Mouse (Mus musculus) thymus, postnatal 4 days (tissue): Measurements from ENCODE around the gene Hist1h2bg.
A peak's percentile ranks its signal among the peaks of the same experiment; 100 is the strongest.

ENCODE experiments used
- DNase-seq: peaks from one replicate; pipeline ENCODE4 v3.0.0; 2021

The Hist1h2bg gene

GRCm38 (mm10) chr13:23571022-23571503 lies at the start of gene Hist1h2bg, which contains the start of gene Hist1h2ae:
Gene Hist1h2bg (plus strand): TSS chr13:23571396.
Gene Hist1h2ae (minus strand): TSS chr13:23571220.
- DNase-seq, result peak; percentile 79

GRCm38 (mm10) chr13:23521703-23522102 lies 49.5 kb upstream of the Hist1h2bg start:
- peak; percentile 93 for DNase-seq

GRCm38 (mm10) chr13:23523976-23524375 lies 47.2 kb upstream of the Hist1h2bg start:
- no peak for DNase-seq

- peak; percentile 89 for DNase-seq
Measured at GRCm38 (mm10) chr13:23524654-23525053, 46.5 kb upstream of the Hist1h2bg start.

GRCm38 (mm10) chr13:23525901-23526300 lies 45.3 kb upstream of the Hist1h2bg start:
- peak; percentile 42 for DNase-seq

- peak; percentile 87 for DNase-seq
Measured at GRCm38 (mm10) chr13:23526312-23526711, 44.9 kb upstream of the Hist1h2bg start.

GRCm38 (mm10) chr13:23529005-23529404 lies 42.2 kb upstream of the Hist1h2bg start:
- no peak for DNase-seq

GRCm38 (mm10) chr13:23529480-23530165 lies 41.6 kb upstream of the Hist1h2bg start:
- DNase-seq, result no peak

- DNase-seq, result peak; percentile 73
Measured at GRCm38 (mm10) chr13:23530181-23530900, 40.9 kb upstream of the Hist1h2bg start.

GRCm38 (mm10) chr13:23530901-23531875 lies 40.0 kb upstream of the Hist1h2bg start, which contains the start of gene Hist1h4h:
Gene Hist1h4h (plus strand): TSS chr13:23531050.
- DNase-seq, result peak; percentile 95

- peak; percentile 45 for DNase-seq
Measured at GRCm38 (mm10) chr13:23532262-23533075, 38.7 kb upstream of the Hist1h2bg start.

GRCm38 (mm10) chr13:23533560-23534367 lies 37.4 kb upstream of the Hist1h2bg start, which contains the start of gene Hist1h2af:
Gene Hist1h2af (plus strand): TSS chr13:23533906.
- peak; percentile 72 for DNase-seq

- no peak for DNase-seq
Measured at GRCm38 (mm10) chr13:23534368-23535131, 36.6 kb upstream of the Hist1h2bg start.

GRCm38 (mm10) chr13:23535137-23536075 lies 35.8 kb upstream of the Hist1h2bg start, which contains the start of gene Hist1h3g:
Gene Hist1h3g (plus strand): TSS chr13:23535422.
- DNase-seq, result peak; percentile 90

- DNase-seq, result no peak
Measured at GRCm38 (mm10) chr13:23536076-23536822, 34.9 kb upstream of the Hist1h2bg start.

GRCm38 (mm10) chr13:23537006-23537710 lies 34.0 kb upstream of the Hist1h2bg start:
- no peak for DNase-seq

GRCm38 (mm10) chr13:23538249-23538648 lies 32.9 kb upstream of the Hist1h2bg start:
- DNase-seq, result no peak
